Mouse (Mus musculus) cerebellum, postnatal 25 days (tissue): ENCODE measurements around the gene Sh3glb1.
"Not testable (repeated sequence)": the region's sequence is repeated elsewhere in the genome, so short reads cannot be mapped to it uniquely, and the experiment has no call there.

Experiments
- DNase-seq, 2 experiments: peaks; one replicate each; pipeline ENCODE4 v3.0.0; 2021; ENCODE audit warnings: mixed read lengths in 2 of 2

Gene Sh3glb1

DNA sequence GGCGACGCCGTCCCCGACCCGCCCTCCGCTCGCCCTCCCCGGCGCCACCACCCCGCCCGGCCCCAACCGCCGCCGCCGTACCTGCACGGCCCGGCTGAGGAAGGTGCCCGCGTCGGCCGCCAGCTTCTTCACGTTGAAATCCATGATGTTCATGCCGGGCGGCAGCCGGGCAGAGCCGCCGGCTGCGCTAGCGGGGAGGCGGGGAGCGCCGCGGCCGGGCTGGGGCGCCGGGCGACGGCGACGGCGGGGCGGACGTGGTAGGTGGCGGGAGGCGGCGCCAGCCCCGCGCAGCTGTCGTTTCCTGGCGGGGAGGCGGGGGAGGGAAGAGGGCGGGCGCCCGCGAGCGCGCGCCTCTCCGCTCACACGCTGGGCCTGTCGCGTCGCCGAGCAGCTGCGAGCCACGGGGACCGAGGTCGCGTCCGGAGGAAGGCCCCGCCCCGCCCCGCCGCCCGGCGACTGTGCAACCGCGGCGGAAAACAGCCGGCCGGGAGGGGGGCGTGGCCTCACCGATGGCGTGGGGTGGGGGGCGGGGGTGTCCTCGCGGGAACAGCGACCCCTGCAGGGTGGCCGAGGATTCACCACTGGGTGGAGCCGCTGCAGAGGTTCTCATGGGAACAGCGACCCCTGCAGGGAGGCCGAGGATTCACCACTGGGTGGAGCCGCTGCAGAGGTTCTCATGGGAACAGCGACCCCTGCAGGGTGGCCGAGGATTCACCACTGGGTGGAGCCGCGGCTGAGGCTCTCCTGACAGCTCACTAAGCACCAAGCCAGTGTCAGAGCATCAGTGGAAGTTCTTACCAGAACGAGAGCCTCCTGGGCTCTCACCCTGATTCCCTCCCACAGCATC lies at the start of gene Sh3glb1:
Gene Sh3glb1 (minus strand): TSS at position 435 of the 847 bp plus-strand sequence.
- DNase-seq = peak; percentile 99

DNA sequence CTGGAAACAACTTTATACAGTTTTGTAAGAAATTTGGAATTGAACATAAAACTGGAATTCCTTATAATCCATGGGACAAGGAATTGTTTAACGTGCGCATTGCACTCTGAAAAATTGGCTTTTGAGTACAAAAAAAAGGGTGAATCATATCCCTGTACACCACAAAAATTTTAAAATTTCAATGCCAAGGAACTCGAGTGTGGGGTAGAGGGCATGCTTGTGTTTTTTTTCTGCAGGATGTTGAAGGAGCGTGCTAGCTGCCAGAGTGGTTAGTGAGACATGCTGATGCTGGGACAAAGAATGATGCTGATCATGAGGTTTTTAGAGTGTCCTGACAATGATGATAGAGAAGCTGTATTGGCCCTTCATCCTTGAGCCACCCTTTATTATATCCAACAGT lies 45.0 kb upstream of the Sh3glb1 start:
- no peak for DNase-seq

DNA sequence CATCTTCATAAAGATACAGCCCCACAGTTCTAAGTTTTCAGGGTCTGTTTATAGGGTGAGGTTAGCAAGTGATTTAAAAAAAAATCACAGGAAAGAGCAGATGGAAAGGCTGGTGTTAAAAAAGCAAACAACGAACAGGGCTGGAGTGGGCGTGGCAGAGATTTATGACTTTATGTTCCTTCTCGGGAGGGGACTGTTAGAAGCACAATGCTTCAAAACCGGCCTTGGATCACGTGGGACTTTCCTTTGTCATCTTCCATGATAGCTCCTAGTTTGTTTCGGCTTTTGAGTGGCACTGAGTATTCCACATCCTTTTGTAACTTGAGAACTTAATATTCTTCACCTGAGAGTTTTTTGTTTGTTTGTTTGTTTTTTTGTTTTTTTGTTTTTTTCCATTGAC lies 41.3 kb upstream of the Sh3glb1 start:
- no peak for DNase-seq

DNA sequence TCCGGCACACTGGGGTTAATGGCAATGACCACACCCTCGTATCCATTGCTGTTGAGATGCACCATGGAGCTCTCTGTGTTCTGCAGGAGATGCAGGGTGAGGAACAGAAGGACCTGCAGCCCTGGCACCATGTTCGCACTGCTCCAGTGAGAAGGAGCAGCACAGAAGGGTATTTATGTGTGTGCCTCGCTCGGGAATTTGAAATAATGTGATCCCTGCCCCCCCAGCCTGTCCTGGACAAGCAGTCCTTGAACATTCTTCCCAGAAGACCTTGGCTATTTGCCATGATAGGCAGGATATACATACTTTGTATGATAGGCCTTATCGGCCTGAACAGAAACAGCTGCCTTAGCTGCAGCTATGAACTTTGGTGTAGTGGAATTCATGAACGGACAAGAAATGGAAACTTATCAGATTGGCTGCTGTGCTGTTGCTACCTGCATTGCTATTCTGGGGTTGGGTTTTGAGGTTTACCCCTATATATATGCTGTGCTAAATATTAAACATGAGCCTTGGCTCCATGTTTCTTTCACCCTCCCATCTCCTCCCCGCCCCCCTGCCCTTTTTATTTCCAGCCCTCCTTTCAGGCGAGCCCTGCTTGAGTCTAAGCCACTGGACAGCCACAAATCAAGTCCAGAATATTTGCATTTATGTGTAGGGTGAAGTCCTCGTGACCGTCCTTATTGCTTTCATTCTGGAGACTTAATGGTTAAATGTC lies 40.6 kb upstream of the Sh3glb1 start, which contains the start of gene Clca3a1:
Gene Clca3a1 (minus strand): TSS at position 386 of the 718 bp plus-strand sequence.
- DNase-seq = no peak

DNA sequence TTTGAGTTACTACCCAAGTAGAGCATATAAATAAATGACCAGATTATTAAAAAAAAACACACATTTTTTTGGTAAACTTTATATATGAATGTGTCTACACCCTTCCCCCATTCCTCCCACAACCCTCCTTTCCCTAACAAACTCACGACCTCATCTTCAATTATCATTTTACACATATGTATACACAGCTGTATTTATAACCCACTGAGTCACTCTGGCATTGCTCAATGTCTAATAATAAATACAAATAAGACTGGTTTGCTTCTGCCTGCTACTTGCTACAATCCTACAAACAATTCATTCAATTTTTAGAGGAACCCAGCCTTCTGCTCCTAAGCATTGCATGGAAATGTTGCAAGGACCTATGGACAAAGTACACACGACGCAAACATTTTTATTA lies 39.6 kb upstream of the Sh3glb1 start:
- DNase-seq = no peak

DNA sequence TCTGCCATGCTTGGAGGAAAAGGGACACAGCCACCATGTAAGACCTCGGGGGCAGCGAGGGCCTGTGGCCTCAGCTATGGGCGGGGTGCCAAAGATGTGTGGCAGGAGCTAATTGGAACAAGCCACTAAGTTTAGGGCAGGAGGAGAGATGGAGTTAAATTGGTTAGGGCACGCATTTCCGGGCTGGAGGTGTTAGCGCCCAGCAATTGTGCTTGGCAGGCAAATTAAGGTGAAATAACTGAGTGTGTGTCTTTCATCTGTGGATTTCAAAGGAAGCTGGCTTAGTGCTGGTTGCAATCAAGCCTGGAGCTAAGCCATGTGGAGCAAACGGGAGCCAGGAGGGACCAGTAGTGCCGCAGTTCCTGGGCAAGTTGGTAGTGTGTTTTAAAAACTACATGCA lies 36.0 kb upstream of the Sh3glb1 start:
- peak in 1 of 2 experiments; percentile 13 for DNase-seq

DNA sequence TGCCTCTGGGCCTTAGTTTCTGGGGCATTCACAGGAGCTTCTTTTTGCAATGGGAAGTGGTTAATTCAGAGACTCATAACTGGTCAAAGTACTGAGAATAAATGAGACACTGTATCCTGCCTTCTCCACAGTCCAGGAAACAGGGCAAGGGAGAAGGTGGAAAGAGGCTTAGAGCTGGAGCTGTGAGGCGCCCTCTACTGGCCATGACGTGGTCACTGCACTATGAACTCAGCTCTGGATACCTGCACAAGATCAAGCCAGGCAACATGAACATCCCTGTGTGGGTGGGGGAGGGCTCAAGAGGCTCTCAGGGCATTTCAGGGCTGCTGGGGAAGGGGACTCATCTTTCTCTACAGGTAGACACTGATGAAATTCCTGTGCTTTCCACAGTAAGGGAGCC lies 33.0 kb upstream of the Sh3glb1 start:
- DNase-seq = peak in 1 of 2 experiments; percentile 14

DNA sequence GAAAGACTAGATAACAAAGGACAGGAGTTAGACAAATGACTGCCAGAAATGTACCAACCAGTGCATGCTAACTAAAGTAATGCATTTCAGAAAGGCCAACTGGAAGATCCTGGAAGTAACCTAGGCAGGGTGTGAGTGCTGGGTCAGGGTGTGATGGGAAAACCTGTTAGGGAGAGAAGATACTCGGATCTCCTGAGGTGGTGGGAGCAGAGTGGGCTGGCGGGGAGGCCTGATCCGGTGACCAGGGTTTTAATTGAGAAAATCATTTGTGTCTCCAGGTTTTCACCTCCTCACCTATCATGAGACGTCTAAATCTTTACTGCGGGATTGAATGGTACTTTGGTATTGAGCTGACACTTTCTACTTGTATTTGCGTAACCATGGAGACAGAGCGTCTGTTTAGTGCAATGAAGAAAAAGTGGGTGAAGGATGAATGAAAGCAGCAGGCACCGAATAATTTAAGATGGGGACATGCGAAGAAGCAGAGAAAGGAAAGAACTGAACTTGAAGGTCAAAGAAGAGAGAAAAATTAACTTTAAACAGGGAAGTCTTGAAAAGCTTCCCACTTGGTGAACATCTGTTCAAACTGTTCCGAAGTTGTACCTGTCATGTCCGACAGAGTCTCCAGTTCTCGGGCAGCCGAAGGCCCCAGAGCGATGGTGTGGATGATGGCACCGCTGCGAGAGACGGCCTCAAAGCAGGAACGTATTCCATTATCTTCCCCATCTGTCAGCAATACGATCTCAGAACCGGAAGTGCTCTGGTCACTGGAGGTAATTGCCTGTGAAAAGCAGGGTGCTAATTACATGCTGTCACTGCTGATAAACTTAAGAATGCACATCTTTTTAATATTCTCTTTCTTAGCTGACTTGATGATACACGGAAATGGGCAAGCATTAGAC lies 29.2 kb upstream of the Sh3glb1 start:
- DNase-seq = not testable (repeated sequence)

DNA sequence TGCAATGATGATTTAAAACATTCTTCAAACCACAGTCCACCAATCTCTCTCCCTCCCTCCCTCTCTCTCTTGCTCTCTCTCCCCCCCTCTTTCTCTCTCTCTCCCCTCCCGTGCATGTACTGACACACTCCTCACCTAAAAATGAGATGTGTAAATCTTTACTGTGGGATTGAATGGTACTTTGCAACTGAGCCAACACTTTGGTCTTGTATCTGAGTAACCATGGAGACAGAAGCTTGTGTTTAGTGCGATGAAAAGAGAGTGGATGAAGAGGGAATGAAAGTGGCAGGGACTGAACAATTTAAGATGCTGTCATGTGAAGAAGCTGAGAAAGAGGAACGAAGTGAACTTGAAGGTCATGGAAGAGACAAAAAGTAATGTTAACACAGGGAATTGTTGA lies 27.6 kb upstream of the Sh3glb1 start:
- DNase-seq = not testable (repeated sequence)

DNA sequence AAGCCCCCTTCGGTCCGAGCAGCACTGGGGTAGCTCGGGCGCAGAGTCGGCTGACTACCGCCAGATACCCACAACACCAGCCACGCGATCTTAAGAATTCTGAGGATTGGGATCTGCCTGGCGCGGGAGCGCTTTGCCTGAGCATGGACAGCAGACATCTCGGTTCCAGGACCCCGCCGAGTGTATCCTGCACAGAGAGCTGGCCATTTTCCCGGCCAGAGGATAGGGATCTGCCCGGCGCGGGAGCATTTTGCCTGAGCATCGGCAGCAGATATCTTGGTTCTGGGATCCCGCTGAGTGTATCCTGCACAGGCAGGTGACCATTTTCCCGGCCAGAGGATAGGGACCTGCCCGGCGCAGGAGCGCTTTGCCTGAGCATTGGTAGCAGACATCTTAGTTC lies 18.3 kb upstream of the Sh3glb1 start:
- DNase-seq = not testable (repeated sequence)

DNA sequence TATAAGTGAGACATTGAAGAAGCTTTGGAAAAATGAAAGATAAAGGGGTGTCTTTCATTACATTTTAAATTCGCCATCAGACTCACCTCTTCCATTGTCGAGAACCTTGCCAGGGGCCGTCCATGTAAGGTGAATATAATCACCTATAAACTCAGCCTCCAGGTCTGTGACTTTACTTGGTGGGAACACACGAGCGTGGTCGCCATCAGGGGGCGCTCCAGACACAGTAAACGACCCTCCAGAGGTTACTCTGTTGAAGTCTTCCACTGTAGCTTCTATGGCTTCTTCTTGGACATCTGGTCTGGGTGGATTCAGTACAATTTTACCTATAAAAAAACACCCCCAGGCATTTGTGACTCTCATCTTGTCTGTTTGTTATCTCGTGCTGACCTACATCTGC lies 16.7 kb upstream of the Sh3glb1 start:
- peak in 1 of 2 experiments; percentile 58 for DNase-seq

DNA sequence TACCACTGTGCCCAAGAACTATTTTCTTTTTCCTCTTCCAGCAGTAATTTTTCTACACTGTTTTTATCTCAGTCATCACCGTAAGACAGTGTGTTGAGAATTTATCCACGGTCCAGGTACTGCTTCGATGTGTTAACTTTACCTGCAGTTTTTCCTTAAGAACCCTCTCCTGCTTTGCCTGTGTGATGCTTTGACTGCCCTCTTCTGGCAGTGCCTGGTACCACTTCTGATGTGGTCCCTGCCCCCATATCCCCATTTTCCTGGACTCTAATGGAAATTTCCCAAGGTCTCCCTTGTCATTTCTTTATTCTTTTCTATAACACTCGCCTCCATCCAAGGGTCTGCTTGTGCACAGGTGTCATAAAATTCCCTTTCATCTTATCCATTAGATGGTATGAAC lies 3.3 kb upstream of the Sh3glb1 start:
- DNase-seq = peak; percentile 66 to 79

DNA sequence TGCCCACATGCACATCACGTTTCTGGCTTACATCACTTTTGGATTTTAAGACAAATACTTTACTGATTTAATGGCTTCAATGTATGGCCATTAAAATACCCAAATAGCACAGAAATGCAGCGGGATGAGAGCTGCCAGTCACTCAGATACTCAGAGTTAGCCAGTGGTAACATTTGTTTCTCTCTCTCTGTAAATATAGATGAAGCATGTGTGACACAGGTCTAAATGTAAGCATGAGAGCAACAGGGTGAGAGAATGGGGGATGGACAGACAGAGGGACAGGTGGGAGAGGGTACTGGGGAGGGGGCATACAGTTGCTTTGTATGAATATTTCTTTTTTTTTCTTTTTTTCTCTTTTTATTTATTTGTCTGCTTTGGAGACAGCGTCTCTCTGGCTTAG lies 2.4 kb upstream of the Sh3glb1 start:
- not testable (repeated sequence) for DNase-seq

DNA sequence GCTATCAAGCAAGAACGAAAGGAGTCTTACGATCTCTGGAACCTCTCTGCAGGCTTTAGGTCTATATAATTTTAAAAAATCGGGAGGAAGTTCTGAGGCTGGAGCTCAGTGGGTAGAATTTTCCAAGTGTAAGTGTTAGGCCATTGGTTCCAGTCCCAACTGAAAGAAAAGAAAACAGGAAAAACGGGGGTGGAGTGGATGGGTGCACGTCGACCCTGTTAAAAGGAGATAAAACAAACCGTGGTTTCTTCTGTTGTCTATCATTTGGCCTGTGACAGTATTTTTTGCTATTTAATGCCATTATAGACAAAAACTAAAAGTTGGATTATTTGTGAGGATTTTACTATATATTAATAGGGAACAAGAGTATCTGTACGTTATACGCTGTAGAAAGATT lies 1.7 kb upstream of the Sh3glb1 start:
- no peak for DNase-seq

DNA sequence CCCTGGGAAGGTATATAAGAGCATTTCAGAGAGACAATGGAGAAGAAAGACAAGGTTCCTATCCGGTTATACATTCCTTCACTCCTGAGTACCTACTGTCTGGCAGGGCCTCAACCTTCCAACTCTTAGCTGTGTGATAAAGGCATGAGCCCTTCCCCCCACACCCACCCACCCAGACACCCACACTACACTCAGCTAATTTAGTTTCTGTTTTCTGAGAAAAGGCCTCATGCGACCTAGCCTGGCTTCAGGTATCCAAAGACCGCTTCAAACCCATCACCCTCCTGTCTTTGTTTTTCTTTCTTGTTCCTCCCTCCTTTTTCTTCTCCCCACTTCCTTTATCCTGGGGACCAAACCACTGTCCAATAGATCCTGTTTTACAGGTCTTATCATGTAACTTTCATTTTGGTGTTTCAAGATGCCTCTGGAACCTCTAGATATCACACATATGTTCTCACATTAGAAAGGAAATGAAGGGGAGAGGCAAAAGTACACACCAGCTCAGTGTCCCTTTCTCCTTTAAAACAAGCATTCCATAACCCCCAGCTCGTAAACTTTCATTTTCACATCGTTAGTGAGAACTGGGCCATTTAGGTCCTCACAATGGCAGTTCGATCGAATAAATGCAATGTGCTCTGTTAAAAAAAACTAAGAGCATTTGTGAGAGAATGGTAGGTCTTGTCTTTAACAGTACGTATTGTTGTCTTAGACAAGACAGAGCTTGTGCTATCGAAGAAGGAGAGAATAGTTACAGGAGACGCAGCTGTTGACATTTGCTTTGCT lies 1.1 kb upstream of the Sh3glb1 start:
- no peak for DNase-seq

DNA sequence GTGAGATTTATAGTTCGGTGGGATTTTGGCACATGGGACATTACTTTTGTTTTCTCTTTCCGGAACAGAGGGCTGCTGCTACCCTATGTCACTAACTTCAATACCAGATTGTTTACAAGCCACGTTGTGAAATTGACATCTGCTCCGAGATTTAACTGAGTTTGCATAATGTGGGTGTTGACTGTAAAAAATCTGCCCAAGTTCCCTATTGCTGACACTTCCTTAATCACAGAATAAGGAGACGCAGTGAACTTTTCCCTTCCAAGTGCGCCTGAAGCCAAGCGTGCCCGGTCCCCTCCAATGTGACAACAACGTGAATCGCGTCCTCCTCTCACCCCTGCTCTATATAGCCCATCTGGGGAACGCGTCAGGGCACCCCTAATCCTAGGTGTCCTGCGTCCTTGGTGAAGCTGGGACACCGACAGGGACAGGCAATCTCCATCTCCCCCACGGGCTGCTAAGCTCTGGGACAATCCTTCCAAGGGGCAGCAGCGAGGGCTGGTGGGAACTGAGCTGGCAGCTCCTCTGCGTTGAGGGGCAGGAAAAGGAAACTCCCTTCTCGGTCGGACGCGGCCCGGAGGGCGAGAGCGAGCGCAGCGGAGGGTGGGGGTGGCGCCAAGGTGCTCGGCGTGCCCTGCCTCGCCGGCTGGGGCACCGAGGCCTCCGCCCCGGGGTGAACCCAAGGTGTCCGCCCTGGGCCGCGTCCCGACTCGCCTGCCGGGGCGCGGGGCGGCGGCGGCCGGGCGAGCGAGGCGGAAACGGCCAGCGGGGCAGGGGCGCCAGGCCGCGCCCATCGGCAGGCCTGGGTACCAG lies 841 bp downstream of the Sh3glb1 start:
- DNase-seq = peak; percentile 73 to 74

DNA sequence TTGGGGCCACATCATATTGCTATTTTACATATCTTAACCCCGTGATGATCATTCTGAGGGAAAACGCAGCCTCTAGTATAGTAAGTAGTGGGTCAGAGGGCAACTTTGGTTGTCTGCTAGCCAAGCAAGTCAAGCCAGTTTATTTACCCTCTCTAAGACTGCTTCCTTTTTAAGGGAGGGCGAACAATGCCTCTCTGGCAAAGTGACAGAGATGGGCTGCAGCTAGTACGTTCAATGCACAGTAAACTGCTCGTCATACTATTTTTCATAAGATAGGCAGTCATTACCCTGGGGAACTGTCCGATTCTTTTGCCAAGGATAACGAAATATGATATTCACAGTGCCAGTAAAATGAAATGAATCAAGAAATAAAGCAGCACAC lies 1.4 kb downstream of the Sh3glb1 start:
- peak in 1 of 2 experiments; percentile 21 for DNase-seq

DNA sequence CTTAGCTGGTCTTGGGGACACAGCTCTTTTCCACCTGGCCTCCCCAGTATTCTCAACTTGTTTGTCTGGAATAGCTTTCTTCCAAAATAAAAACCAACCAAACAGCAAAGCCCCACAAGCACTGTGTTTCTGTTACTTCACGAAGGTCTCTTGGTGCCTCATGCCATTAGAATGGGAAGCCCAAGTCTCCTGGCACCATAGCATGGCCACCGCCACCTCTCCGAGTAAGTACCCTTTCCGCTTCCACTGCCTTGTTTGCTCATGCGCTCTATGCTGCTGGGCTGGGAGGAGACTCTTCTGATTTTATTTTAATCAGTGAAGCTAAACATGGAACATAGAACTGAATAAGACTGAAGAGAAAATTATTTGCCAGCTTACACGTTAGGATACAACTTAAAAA lies 2.3 kb downstream of the Sh3glb1 start:
- no peak for DNase-seq

DNA sequence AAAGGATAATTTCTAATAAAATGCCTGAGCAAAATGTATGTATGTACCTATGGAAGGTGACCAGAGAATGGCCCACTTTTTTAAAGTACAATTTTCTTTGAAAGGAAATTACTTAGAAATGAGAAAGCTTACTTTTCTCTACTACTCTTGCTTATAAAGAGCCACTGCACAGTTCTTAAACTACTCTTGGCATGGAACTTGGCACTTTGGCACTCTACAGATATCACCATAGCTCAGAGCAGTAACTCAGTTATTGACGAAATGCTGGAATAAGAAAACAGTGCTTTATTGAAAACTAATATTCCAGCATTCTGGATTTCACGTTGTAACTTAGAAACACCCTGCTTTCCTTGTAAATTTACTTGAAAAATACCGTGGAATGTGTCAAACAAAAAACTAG lies 3.0 kb downstream of the Sh3glb1 start:
- no peak for DNase-seq

DNA sequence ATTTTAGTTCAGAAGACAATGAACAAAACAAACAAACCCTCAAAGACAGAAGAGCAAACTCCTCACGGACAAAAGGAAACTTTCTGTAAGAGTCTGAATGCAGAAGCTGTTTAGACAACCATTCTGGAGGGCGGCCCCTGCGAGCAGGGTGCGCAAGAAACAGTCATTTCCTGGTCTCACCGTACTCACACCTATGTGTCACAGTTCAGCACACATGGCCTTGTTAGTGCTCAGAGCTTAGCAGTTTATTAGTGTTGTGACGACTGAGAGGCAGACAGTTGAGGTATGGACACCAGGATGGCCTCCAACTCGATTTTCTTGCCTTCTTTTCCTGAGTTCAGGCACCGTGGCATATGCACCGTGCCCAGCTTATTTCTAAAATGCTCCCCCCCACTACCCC lies 4.2 kb downstream of the Sh3glb1 start:
- no peak for DNase-seq

DNA sequence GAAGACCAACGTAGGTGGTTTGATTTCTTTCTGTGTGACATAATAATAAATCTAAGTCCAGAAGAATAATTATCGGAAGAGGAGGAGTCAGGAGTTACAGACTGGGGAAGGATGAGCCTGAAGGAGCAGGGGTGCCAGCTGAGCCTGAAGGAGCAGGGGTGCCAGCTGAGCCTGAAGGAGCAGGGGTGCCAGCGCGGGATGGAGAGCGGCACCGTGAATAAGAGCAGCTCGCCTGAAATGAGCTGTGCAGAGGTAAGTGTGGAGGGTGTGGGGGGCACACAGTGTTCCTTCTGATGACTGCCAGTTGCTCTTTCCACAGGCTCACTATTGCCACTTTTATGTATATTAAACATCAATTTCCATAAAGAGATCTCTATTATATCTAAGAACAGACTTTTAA lies 5.1 kb downstream of the Sh3glb1 start:
- DNase-seq = no peak
